Mouse (Mus musculus) liver, adult 2 months (tissue): ENCODE results near the gene Ebf1.

Source experiments
- CTCF ChIP-seq: fragments of 200-500 bp; IDR thresholded peaks from 2 replicates; pipeline ENCODE4 v1.5.1; 2011; ENCODE audit warnings: low read depth, low read length, control low read depth
- POLR2A ChIP-seq: fragments of 200-500 bp; IDR thresholded peaks from 2 replicates; pipeline ENCODE4 v1.6.1; 2011; ENCODE audit warnings: low read length, control low read depth; ENCODE audit not compliant: insufficient read depth; ENCODE audit errors: extremely low read depth

DNA sequence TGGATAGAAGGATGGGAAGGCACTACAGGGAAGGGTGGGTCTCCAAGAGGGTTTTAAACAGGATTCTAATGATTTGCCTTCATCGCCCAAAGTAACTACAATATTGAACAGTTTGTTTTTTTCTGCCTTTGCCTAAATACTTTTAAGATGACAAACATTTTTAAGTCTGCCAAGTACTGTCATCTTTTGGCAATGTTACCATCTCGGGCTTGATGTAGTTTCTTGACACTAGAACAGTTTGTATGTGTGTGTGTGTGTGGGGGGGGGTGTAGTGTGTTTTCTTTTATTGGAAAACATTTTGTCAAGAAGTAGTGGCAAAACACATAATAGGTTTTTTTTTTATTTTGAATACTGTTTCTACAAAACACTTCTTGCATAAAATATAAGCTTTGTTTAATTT lies 111.2 kb downstream of the Ebf1 start:
- TF ChIP-seq CTCF, result no peak
- no peak for TF ChIP-seq POLR2A
